Mouse (Mus musculus) heart, embryonic 14.5 days (tissue): Measurements from ENCODE around the gene Nup133. TPM values are rescaled to one million over a fixed set of nuclear protein-coding genes. Genes with fewer than 3 reads are reported as not detected.

ENCODE experiments used
- ATAC-seq: fragments of 200-750 bp; cut with Nextera tagmentation; 2 replicates; pipeline ENCODE4 v1.8.0; 2017; ENCODE audit warnings: low read depth, moderate TSS enrichment; ENCODE audit not compliant: insufficient number of reproducible peaks, insufficient read depth, low FRiP score
- H3K27ac ChIP-seq, 2 experiments: fragments of 200-500 bp in 1 of 2; fragments of 300-500 bp in 1 of 2; sonication (generic) in 1 of 2; replicated peaks in 1 of 2; 2 replicates each; pipeline ENCODE4 v1.5.1; 2012 to 2014; ENCODE audit warnings: low read depth in 2 of 2, low read length in 2 of 2, control low read depth in 1 of 2, mild to moderate bottlenecking in 1 of 2, mixed read lengths in 1 of 2; ENCODE audit not compliant: control insufficient read depth in 1 of 2, insufficient read depth in 1 of 2
- H3K27me3 ChIP-seq: fragments of 300-500 bp; sonication (generic); 2 replicates; pipeline ENCODE4 v1.6.1; 2014; ENCODE audit warnings: mild to moderate bottlenecking, low read length, control low read depth; ENCODE audit not compliant: control insufficient read depth, insufficient read depth
- H3K36me3 ChIP-seq: fragments of 300-500 bp; sonication (generic); 2 replicates; pipeline ENCODE4 v1.6.1; 2014; ENCODE audit warnings: mild to moderate bottlenecking, control low read depth, low read length, mixed read lengths; ENCODE audit not compliant: control insufficient read depth, insufficient read depth
- H3K4me1 ChIP-seq, 2 experiments: fragments of 200-500 bp in 1 of 2; fragments of 300-500 bp in 1 of 2; sonication (generic) in 1 of 2; 2 replicates each; pipeline ENCODE4 v1.6.1; 2012 to 2014; ENCODE audit warnings: low read length in 2 of 2, control low read depth in 1 of 2, mixed read lengths in 1 of 2; ENCODE audit not compliant: control insufficient read depth in 2 of 2, insufficient read depth in 2 of 2
- H3K4me2 ChIP-seq: fragments of 300-500 bp; sonication (generic); 2 replicates; pipeline ENCODE4 v1.6.1; 2014; ENCODE audit warnings: mild to moderate bottlenecking, low read length
- H3K4me3 ChIP-seq, 2 experiments: fragments of 200-500 bp in 1 of 2; fragments of 300-500 bp in 1 of 2; sonication (generic) in 1 of 2; 2 replicates each; pipeline ENCODE4 v1.5.1; 2012 to 2014; ENCODE audit warnings: low read length in 2 of 2, mild to moderate bottlenecking in 2 of 2, control low read depth in 1 of 2, low read depth in 1 of 2, moderate library complexity in 1 of 2; ENCODE audit not compliant: control insufficient read depth in 1 of 2, insufficient read depth in 1 of 2
- H3K9ac ChIP-seq: fragments of 300-500 bp; sonication (generic); 2 replicates; pipeline ENCODE4 v1.6.1; 2014; ENCODE audit warnings: mild to moderate bottlenecking, low read length
- H3K9me3 ChIP-seq: fragments of 300-500 bp; sonication (generic); 2 replicates; pipeline ENCODE4 v1.6.1; 2016; ENCODE audit warnings: low read length, control low read depth; ENCODE audit not compliant: control insufficient read depth
- WGBS: fragments of 180-500 bp; shearing (Covaris S2); extraction: QIAGEN DNeasy Blood & Tissue Kit; methylation state at CpG from one replicate; pipeline ENCODE4 v1.1.7; 2014; 5-methylcytosine and 5-hydroxymethylcytosine counted together
- polyA plus RNA-seq: library from polyadenylated mRNA; unstranded; fragments of >200 nt; fragmentation: Nextera tagmentation; extraction: Ambion mirVana; gene quantifications from 2 replicates; pipeline ENCODE4 v1.2.1, GENCODE M21; 2014

Gene Nup133
- polyA plus RNA-seq, 1 experiment from 2014 or later = 24.2 TPM

GRCm38 (mm10) chr8:123953686-123954085 lies 4.6 kb upstream of the Nup133 start:
- H3K36me3 ChIP-seq = peaks cover 61% of the 10 kb centered on the region
- H3K27me3 ChIP-seq = no peaks in the 10 kb centered on the region
- no peaks in the 10 kb centered on the region for H3K9me3 ChIP-seq
- no peak for ATAC-seq
- H3K9ac ChIP-seq = no peak overlapping the region
- peaks cover 2 to 7% of the 10 kb centered on the region in 2 experiments; a peak in 2 of 4 replicates for H3K4me1 ChIP-seq
- H3K4me3 ChIP-seq = no peak overlapping the region
- no peak overlapping the region for H3K4me2 ChIP-seq
- H3K27ac ChIP-seq = no peak overlapping the region
- WGBS = 83% methylated on average over 8 of the region's 8 CpGs

GRCm38 (mm10) chr8:123950077-123950802 lies 1.2 kb upstream of the Nup133 start:
- 32% methylated on average over 10 of the region's 10 CpGs for WGBS
- Histone ChIP-seq H3K36me3 (peaks cover 47% of the 10 kb centered on the region), H3K27me3 (no peaks in the 10 kb centered on the region), H3K9ac (peak overlapping the region; percentile 93), H3K4me1 (peaks cover 2 to 12% of the 10 kb centered on the region in 2 experiments; a peak in 3 of 4 replicates), H3K27ac (peak overlapping the region in 1 of 2 experiments; percentile 87; a peak in 2 of 4 replicates), H3K4me2 (peak overlapping the region; percentile 92), H3K9me3 (no peaks in the 10 kb centered on the region), H3K4me3 (peak overlapping the region; percentile 64 to 82)
- ATAC-seq = no peak

- peak overlapping the region; percentile 64 to 82 for H3K4me3 ChIP-seq
- WGBS = 2% methylated on average over 10 of the region's 10 CpGs
- no peaks in the 10 kb centered on the region for H3K9me3 ChIP-seq
- peak overlapping the region; percentile 92 for H3K4me2 ChIP-seq
- no peaks in the 10 kb centered on the region for H3K27me3 ChIP-seq
- 0 out of 2 replicates have a peak, but pooled peaks have one; percentile 5 for ATAC-seq
- peaks cover 2 to 12% of the 10 kb centered on the region in 2 experiments; a peak in 3 of 4 replicates for H3K4me1 ChIP-seq
- peak overlapping the region; percentile 70 to 87 for H3K27ac ChIP-seq
- H3K9ac ChIP-seq = peak overlapping the region; percentile 93
- H3K36me3 ChIP-seq = peaks cover 46% of the 10 kb centered on the region
These were observed 571 bp upstream of the Nup133 start for GRCm38 (mm10) chr8:123949686-123949986.

- H3K27me3 ChIP-seq = no peaks in the 10 kb centered on the region
- ATAC-seq = no peak
- H3K4me2 ChIP-seq = no peak overlapping the region
- H3K9me3 ChIP-seq = no peaks in the 10 kb centered on the region
- H3K27ac ChIP-seq = no peak overlapping the region
- H3K9ac ChIP-seq = no peak overlapping the region
- WGBS = 92% methylated on average over 7 of the region's 7 CpGs
- peaks cover 78% of the 10 kb centered on the region for H3K36me3 ChIP-seq
- H3K4me3 ChIP-seq = no peak overlapping the region
- H3K4me1 ChIP-seq = no peaks in the 10 kb centered on the region
These were observed 20.0 kb downstream of the Nup133 start for GRCm38 (mm10) chr8:123929026-123929425.

GRCm38 (mm10) chr8:123925671-123926070 lies 23.4 kb downstream of the Nup133 start:
- no peak for ATAC-seq
- H3K4me3 ChIP-seq = no peak overlapping the region
- H3K9me3 ChIP-seq = no peaks in the 10 kb centered on the region
- WGBS = 92% methylated on average over 3 of the region's 3 CpGs
- no peak overlapping the region for H3K4me2 ChIP-seq
- no peaks in the 10 kb centered on the region for H3K4me1 ChIP-seq
- H3K27ac ChIP-seq = no peak overlapping the region
- H3K36me3 ChIP-seq = peaks cover 82% of the 10 kb centered on the region
- no peak overlapping the region for H3K9ac ChIP-seq
- H3K27me3 ChIP-seq = no peaks in the 10 kb centered on the region

- H3K9me3 ChIP-seq = no peaks in the 10 kb centered on the region
- no peaks in the 10 kb centered on the region for H3K4me1 ChIP-seq
- H3K27me3 ChIP-seq = no peaks in the 10 kb centered on the region
- no peak overlapping the region for H3K4me3 ChIP-seq
- H3K4me2 ChIP-seq = no peak overlapping the region
- H3K27ac ChIP-seq = no peak overlapping the region
- ATAC-seq = 0 out of 2 replicates have a peak, but pooled peaks have one; percentile 39
- WGBS = 5% methylated on average over 2 of the region's 2 CpGs
- no peak overlapping the region for H3K9ac ChIP-seq
- H3K36me3 ChIP-seq = peaks cover 82% of the 10 kb centered on the region
These were observed 24.3 kb downstream of the Nup133 start for GRCm38 (mm10) chr8:123924719-123925118.

GRCm38 (mm10) chr8:123914635-123915034 lies 34.4 kb downstream of the Nup133 start:
- no peak overlapping the region for H3K4me3 ChIP-seq
- H3K27ac ChIP-seq = no peak overlapping the region
- no peaks in the 10 kb centered on the region for H3K4me1 ChIP-seq
- H3K9me3 ChIP-seq = no peaks in the 10 kb centered on the region
- no peaks in the 10 kb centered on the region for H3K27me3 ChIP-seq
- no peak overlapping the region for H3K9ac ChIP-seq
- no peak for ATAC-seq
- no peak overlapping the region for H3K4me2 ChIP-seq
- WGBS = 87% methylated on average over 3 of the region's 3 CpGs
- peaks cover 97% of the 10 kb centered on the region for H3K36me3 ChIP-seq

- H3K9me3 ChIP-seq = no peaks in the 10 kb centered on the region
- no peak overlapping the region for H3K4me2 ChIP-seq
- H3K27me3 ChIP-seq = no peaks in the 10 kb centered on the region
- H3K4me3 ChIP-seq = no peak overlapping the region
- no peak overlapping the region for H3K27ac ChIP-seq
- peaks cover 94% of the 10 kb centered on the region for H3K36me3 ChIP-seq
- 88% methylated on average over 4 of the region's 4 CpGs for WGBS
- no peak for ATAC-seq
- no peak overlapping the region for H3K9ac ChIP-seq
- no peaks in the 10 kb centered on the region for H3K4me1 ChIP-seq
These were observed 36.8 kb downstream of the Nup133 start for GRCm38 (mm10) chr8:123912265-123912664.
